Mouse (Mus musculus) forebrain, postnatal 0 days (tissue): ENCODE results near the gene Sox4. TPM values are rescaled to one million over a fixed set of nuclear protein-coding genes. Genes with fewer than 3 reads are reported as not detected.

Experiments used
- ATAC-seq: fragments of 200-750 bp; cut with Nextera tagmentation; 2 replicates; pipeline ENCODE4 v1.8.0; 2017; ENCODE audit warnings: mild to moderate bottlenecking, moderate library complexity
- DNase-seq: peaks from one replicate; pipeline ENCODE4 v3.0.0-alpha.2; 2015
- H3K27ac ChIP-seq: fragments of 300-500 bp; sonication (generic); 2 replicates; pipeline ENCODE4 v1.5.1; 2014; ENCODE audit warnings: low read depth, mild to moderate bottlenecking, antibody characterized with exemption, low read length, moderate library complexity, mixed read lengths
- H3K27me3 ChIP-seq: fragments of 300-500 bp; sonication (generic); 2 replicates; pipeline ENCODE4 v1.6.1; 2014; ENCODE audit warnings: mild to moderate bottlenecking, low read length, mixed read lengths; ENCODE audit not compliant: insufficient read depth
- H3K36me3 ChIP-seq: fragments of 300-500 bp; sonication (generic); 2 replicates; pipeline ENCODE4 v1.6.1; 2014; ENCODE audit warnings: mild to moderate bottlenecking, moderate library complexity; ENCODE audit not compliant: insufficient read depth
- H3K4me1 ChIP-seq: fragments of 300-500 bp; sonication (generic); 2 replicates; pipeline ENCODE4 v1.6.1; 2014; ENCODE audit warnings: antibody characterized with exemption; ENCODE audit not compliant: insufficient read depth
- H3K4me2 ChIP-seq: fragments of 300-500 bp; sonication (generic); 2 replicates; pipeline ENCODE4 v1.6.1; 2014; ENCODE audit warnings: low read depth, mild to moderate bottlenecking, moderate library complexity
- H3K4me3 ChIP-seq: fragments of 300-500 bp; sonication (generic); 2 replicates; pipeline ENCODE4 v1.5.1; 2014; ENCODE audit warnings: low read depth, low read length, mixed read lengths
- H3K9ac ChIP-seq: fragments of 300-500 bp; sonication (generic); 2 replicates; pipeline ENCODE4 v1.6.1; 2014; ENCODE audit warnings: mild to moderate bottlenecking
- H3K9me3 ChIP-seq: fragments of 300-500 bp; sonication (generic); 2 replicates; pipeline ENCODE4 v1.6.1; 2016; ENCODE audit warnings: low read length
- CTCF ChIP-seq: sonication (generic); IDR thresholded peaks from 2 replicates; pipeline ENCODE4 v1.5.1; 2016; ENCODE audit warnings: antibody characterized with exemption, control low read depth, low read depth
- WGBS: fragments of 180-500 bp; shearing (Covaris S2); extraction: QIAGEN DNeasy Blood & Tissue Kit; methylation state at CpG from one replicate; pipeline ENCODE4 v1.1.7; 2014; 5-methylcytosine and 5-hydroxymethylcytosine counted together
- polyA plus RNA-seq: library from polyadenylated mRNA; unstranded; fragments of >200 nt; fragmentation: Nextera tagmentation; extraction: Ambion mirVana; gene quantifications from 2 replicates; pipeline ENCODE4 v1.2.1, GENCODE M21; 2015
- total RNA-seq: library from RNA; depleted of rRNA; stranded (reverse); fragments of >200 nt; gene quantifications from 2 replicates; pipeline ENCODE4 v1.2.3, GENCODE M21; 2014

Gene Sox4
- total and polyA plus RNA-seq, 2 experiments from 2014 or later = 202 to 275 TPM

- no peak for TF ChIP-seq CTCF
- Histone ChIP-seq H3K4me2 (no peak overlapping the region), H3K27ac (no peak overlapping the region), H3K4me3 (no peak overlapping the region), H3K9ac (no peak overlapping the region), H3K36me3 (no peaks in the 10 kb centered on the region), H3K27me3 (no peaks in the 10 kb centered on the region), H3K9me3 (no peaks in the 10 kb centered on the region), H3K4me1 (no peaks in the 10 kb centered on the region)
- WGBS = 71% methylated on average over 4 of the region's 4 CpGs
- no peak for ATAC-seq
- DNase-seq = no peak
Measured at GRCm38 (mm10) chr13:28930364-28930763, 23.1 kb downstream of the Sox4 start.

- Histone ChIP-seq H3K4me1 (no peaks in the 10 kb centered on the region), H3K36me3 (no peaks in the 10 kb centered on the region), H3K4me3 (no peak overlapping the region), H3K27ac (no peak overlapping the region), H3K9me3 (no peaks in the 10 kb centered on the region), H3K4me2 (no peak overlapping the region), H3K9ac (no peak overlapping the region), H3K27me3 (no peaks in the 10 kb centered on the region)
- TF ChIP-seq CTCF = no peak
- ATAC-seq = no peak
- no peak for DNase-seq
- 41% methylated on average over 3 of the region's 3 CpGs for WGBS
Measured at GRCm38 (mm10) chr13:28929936-28930335, 23.6 kb downstream of the Sox4 start.

- Histone ChIP-seq H3K4me3 (no peak overlapping the region), H3K4me1 (no peaks in the 10 kb centered on the region), H3K27me3 (no peaks in the 10 kb centered on the region), H3K9ac (no peak overlapping the region), H3K36me3 (no peaks in the 10 kb centered on the region), H3K9me3 (no peaks in the 10 kb centered on the region), H3K4me2 (no peak overlapping the region), H3K27ac (no peak overlapping the region)
- 97% methylated on average over 3 of the region's 3 CpGs for WGBS
- DNase-seq (no peak), ATAC-seq (no peak)
- TF ChIP-seq CTCF = no peak
Measured at GRCm38 (mm10) chr13:28923136-28923535, 30.4 kb downstream of the Sox4 start.

DNA sequence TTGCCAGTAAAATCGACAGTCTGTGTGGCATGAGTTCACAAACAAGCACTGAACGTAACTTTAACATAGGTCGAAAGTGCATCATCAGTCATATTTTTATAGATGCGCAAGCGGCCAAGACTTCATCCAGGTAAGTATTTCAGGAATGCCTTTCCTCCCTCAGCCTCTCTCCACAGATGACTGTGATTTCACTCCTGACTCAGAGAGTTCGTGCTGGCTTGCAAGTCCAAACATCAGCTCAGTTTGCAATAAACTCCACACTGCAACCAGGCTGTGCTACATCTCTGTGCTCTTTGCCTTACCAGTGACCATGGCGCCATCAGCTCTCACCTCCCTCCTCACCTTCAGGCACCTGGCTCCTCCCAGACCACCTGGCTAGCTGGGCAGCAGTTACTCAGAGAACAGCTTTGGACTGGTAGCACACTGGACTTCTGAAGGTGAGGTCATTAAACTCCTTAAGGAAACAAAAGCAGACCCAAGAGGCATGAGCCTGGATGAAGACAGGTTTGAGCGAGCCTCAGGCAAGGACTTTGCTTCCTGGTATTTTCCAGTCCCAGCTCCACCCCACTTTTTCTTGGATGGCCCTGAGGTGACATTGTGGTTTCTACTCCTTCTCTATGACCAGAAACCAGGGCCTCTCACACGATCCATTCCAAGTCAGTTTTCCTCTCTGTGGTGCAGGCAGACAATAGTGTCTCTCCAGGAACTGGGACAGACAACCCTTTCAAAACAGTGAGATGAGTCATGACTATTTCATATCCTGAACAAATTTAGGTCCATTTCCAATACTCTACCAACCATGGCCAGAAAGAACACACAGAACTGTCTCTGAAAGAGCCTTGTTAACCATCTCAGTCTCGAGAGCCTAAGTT, 35.9 kb downstream of the Sox4 start:
- H3K4me1 ChIP-seq = no peaks in the 10 kb centered on the region
- WGBS = 91% methylated on average over 10 of the region's 10 CpGs
- H3K4me2 ChIP-seq = no peak overlapping the region
- no peaks in the 10 kb centered on the region for H3K9me3 ChIP-seq
- no peak for ATAC-seq
- H3K27me3 ChIP-seq = no peaks in the 10 kb centered on the region
- DNase-seq = no peak
- no peaks in the 10 kb centered on the region for H3K36me3 ChIP-seq
- H3K9ac ChIP-seq = no peak overlapping the region
- no peak overlapping the region for H3K27ac ChIP-seq
- H3K4me3 ChIP-seq = no peak overlapping the region
- no peak for TF ChIP-seq CTCF

- Histone ChIP-seq H3K9me3 (no peaks in the 10 kb centered on the region), H3K4me2 (no peak overlapping the region), H3K36me3 (no peaks in the 10 kb centered on the region), H3K9ac (no peak overlapping the region), H3K4me3 (no peak overlapping the region), H3K27ac (no peak overlapping the region), H3K27me3 (no peaks in the 10 kb centered on the region), H3K4me1 (no peaks in the 10 kb centered on the region)
- ATAC-seq (no peak), DNase-seq (no peak)
- 80% methylated on average over 6 of the region's 6 CpGs for WGBS
- no peak for TF ChIP-seq CTCF
Measured at GRCm38 (mm10) chr13:28913656-28914055, 39.9 kb downstream of the Sox4 start.

GRCm38 (mm10) chr13:28906981-28907380, 46.5 kb downstream of the Sox4 start:
- no peaks in the 10 kb centered on the region for H3K4me1 ChIP-seq
- no peak overlapping the region for H3K27ac ChIP-seq
- WGBS = 94% methylated on average over 10 of the region's 10 CpGs
- no peak for TF ChIP-seq CTCF
- ATAC-seq (no peak), DNase-seq (no peak)
- no peaks in the 10 kb centered on the region for H3K36me3 ChIP-seq
- no peaks in the 10 kb centered on the region for H3K27me3 ChIP-seq
- H3K4me2 ChIP-seq = no peak overlapping the region
- H3K4me3 ChIP-seq = no peak overlapping the region
- no peaks in the 10 kb centered on the region for H3K9me3 ChIP-seq
- H3K9ac ChIP-seq = no peak overlapping the region
